Comparison of ENCODE assay signal across 8 mouse cellular contexts in the genomic region with DNA sequence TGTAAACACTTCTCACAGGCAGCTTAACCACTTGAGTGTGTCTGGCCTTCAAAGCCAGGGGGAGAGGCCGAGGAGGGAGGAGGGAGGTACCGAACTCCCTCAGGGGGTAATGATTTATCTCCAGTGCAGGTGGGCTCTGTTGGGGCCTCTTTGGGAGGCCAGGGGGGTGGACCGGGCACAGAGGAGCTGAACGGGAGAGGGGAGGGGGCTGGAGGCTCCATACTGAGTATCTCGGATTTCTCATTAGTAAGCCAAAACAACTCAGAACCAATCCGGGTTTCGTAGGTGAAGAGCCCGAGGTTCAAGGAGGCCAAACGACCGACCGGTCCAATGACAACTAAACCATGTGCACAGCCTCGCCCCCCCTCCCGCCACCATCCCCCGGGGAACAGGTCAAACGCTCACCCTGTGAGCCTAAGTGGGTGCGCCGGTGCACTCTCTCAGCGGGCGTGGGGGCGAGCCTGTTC. TPM values are rescaled to one million over a fixed set of nuclear protein-coding genes. Genes with fewer than 3 reads are reported as not detected.
A peak's percentile ranks its signal among the peaks of the same experiment; 100 is the strongest.
DNase-seq lines count a peak whose midpoint lies in the region; ATAC-seq lines count a peak whose summit lies in the region.
"Had no signal": no experiment of that assay in that cellular context is flagged by ENCODE, and none has a peak within 500 bp of the region (broad histone marks: within the 10 kb centered on the region; RNA-seq: fewer than 3 reads in every experiment).

No protein-coding gene starts in this region.

- no peaks in the 10 kb centered on the region for H3K36me3 ChIP-seq in embryonic facial prominence, embryonic 12.5 days
- H3K36me3 ChIP-seq in intestine, embryonic 16.5 days (ENCODE audit: control insufficient read depth, insufficient read depth, low read length), result no peaks in the 10 kb centered on the region
- no peaks in the 10 kb centered on the region for H3K36me3 ChIP-seq in neural tube, embryonic 11.5 days (ENCODE audit: control insufficient read depth, insufficient read depth, low read length)

- DNase-seq in kidney, postnatal 4 days, result peak; percentile 63 to 71
- DNase-seq in kidney, postnatal 10 days, result no peak
- DNase-seq in neural tube, embryonic 11.5 days (ENCODE audit: low spot score), result no peak
- no peak for DNase-seq in Muller cell, postnatal 12 days (ENCODE audit: inconsistent ontology term)
- no peak for DNase-seq in adrenal gland, postnatal 25 days
- DNase-seq: cerebellum, adult 2 months had no signal

- peak overlapping the region; percentile 4; the same call in 1 of the 2 replicates for H3K4me3 ChIP-seq in embryonic facial prominence, embryonic 12.5 days
- no peak overlapping the region for H3K4me3 ChIP-seq in intestine, embryonic 16.5 days (ENCODE audit: low read length)
- no peak overlapping the region for H3K4me3 ChIP-seq in neural tube, embryonic 11.5 days (ENCODE audit: low read depth, low read length)

- peaks cover 68% of the 10 kb centered on the region for H3K27me3 ChIP-seq in embryonic facial prominence, embryonic 12.5 days
- H3K27me3 ChIP-seq in intestine, embryonic 16.5 days (replicated peaks; ENCODE audit: control insufficient read depth, insufficient read depth, low read length), result peaks cover 58% of the 10 kb centered on the region
- peaks cover 61% of the 10 kb centered on the region for H3K27me3 ChIP-seq in neural tube, embryonic 11.5 days (ENCODE audit: control insufficient read depth, insufficient read depth, low read length)

- H3K4me1 ChIP-seq in embryonic facial prominence, embryonic 12.5 days, result peaks cover 51% of the 10 kb centered on the region
- H3K4me1 ChIP-seq in intestine, embryonic 16.5 days (ENCODE audit: control insufficient read depth, insufficient read depth, low read length), result peaks cover 26% of the 10 kb centered on the region
- peaks cover 12% of the 10 kb centered on the region for H3K4me1 ChIP-seq in neural tube, embryonic 11.5 days (ENCODE audit: control insufficient read depth, insufficient read depth, low read length)

- ATAC-seq in embryonic facial prominence, embryonic 12.5 days (ENCODE audit: insufficient number of reproducible peaks, insufficient read depth, low FRiP score, low TSS enrichment), result 0 out of 2 replicates have a peak, but pooled peaks have one; percentile 20
- peak; percentile 14; the same call in 1 of the 2 replicates for ATAC-seq in intestine, embryonic 16.5 days
- no peak for ATAC-seq in neural tube, embryonic 11.5 days (ENCODE audit: insufficient read depth, low FRiP score, low TSS enrichment)

- H3K4me2 ChIP-seq in embryonic facial prominence, embryonic 12.5 days (replicated peaks), result peak overlapping the region; percentile 47
- peak overlapping the region; percentile 17; the same call in 1 of the 2 replicates for H3K4me2 ChIP-seq in intestine, embryonic 16.5 days (ENCODE audit: low read depth, low read length)
- H3K4me2 ChIP-seq in neural tube, embryonic 11.5 days (ENCODE audit: low read depth), result peak overlapping the region; percentile 32

- WGBS in embryonic facial prominence, embryonic 12.5 days, result 1% methylated on average over 20 of the region's 20 CpGs
- 8% methylated on average over 20 of the region's 20 CpGs for WGBS in intestine, embryonic 16.5 days
- 3% methylated on average over 19 of the region's 20 CpGs for WGBS in neural tube, embryonic 11.5 days

- no peak overlapping the region; the same call in 1 of the 2 replicates for H3K9ac ChIP-seq in embryonic facial prominence, embryonic 12.5 days
- H3K9ac ChIP-seq in intestine, embryonic 16.5 days (ENCODE audit: low read depth, low read length), result 0 out of 2 replicates have a peak overlapping the region, but pooled peaks have one; percentile 37
- no peak overlapping the region; the same call in 1 of the 2 replicates for H3K9ac ChIP-seq in neural tube, embryonic 11.5 days (ENCODE audit: low read length)

- no peak overlapping the region for H3K27ac ChIP-seq in embryonic facial prominence, embryonic 12.5 days
- H3K27ac ChIP-seq in intestine, embryonic 16.5 days (ENCODE audit: low read length), result no peak overlapping the region
- H3K27ac ChIP-seq in neural tube, embryonic 11.5 days (ENCODE audit: low read depth, low read length), result no peak overlapping the region

- no peaks in the 10 kb centered on the region for H3K9me3 ChIP-seq in embryonic facial prominence, embryonic 12.5 days
- H3K9me3 ChIP-seq in intestine, embryonic 16.5 days (ENCODE audit: control insufficient read depth, low read length), result no peaks in the 10 kb centered on the region
- no peaks in the 10 kb centered on the region for H3K9me3 ChIP-seq in neural tube, embryonic 11.5 days (ENCODE audit: control insufficient read depth, low read length)

RNA-seq across cellular contexts. Expression of gene Rspo1, which starts 3.6 kb away (rescaled TPM):
- polyA plus RNA-seq in embryonic facial prominence, embryonic 12.5 days (2016; fragmentation: Nextera tagmentation; extraction: Ambion mirVana), result 7.2 and 11.4 TPM in 2 replicates
- polyA plus RNA-seq in intestine, embryonic 16.5 days (2015; fragmentation: Nextera tagmentation; extraction: Ambion mirVana), result 6.0 and 8.0 TPM in 2 replicates
- 3.9 and 4.2 TPM in 2 replicates for polyA plus RNA-seq in neural tube, embryonic 11.5 days (2014; fragmentation: Nextera tagmentation; extraction: Ambion mirVana)
- total RNA-seq in adrenal gland, postnatal 25 days (2021), result 2.3 and 3.3 TPM in 2 replicates

RNA-seq across cellular contexts. Expression of gene Gnl2, which starts 26.6 kb away (rescaled TPM):
- polyA plus RNA-seq in embryonic facial prominence, embryonic 12.5 days (2016; fragmentation: Nextera tagmentation; extraction: Ambion mirVana), result 101 and 105 TPM in 2 replicates
- 61.8 and 64.6 TPM in 2 replicates for polyA plus RNA-seq in intestine, embryonic 16.5 days (2015; fragmentation: Nextera tagmentation; extraction: Ambion mirVana)
- 86.6 and 88.5 TPM in 2 replicates for polyA plus RNA-seq in neural tube, embryonic 11.5 days (2014; fragmentation: Nextera tagmentation; extraction: Ambion mirVana)
- total RNA-seq in adrenal gland, postnatal 25 days (2021), result 52.7 and 56.7 TPM in 2 replicates

RNA-seq across cellular contexts. Expression of gene Cdca8, which starts 50.7 kb away (rescaled TPM):
- polyA plus RNA-seq in embryonic facial prominence, embryonic 12.5 days (2016; fragmentation: Nextera tagmentation; extraction: Ambion mirVana), result 158 and 176 TPM in 2 replicates
- 105 and 126 TPM in 2 replicates for polyA plus RNA-seq in intestine, embryonic 16.5 days (2015; fragmentation: Nextera tagmentation; extraction: Ambion mirVana)
- polyA plus RNA-seq in neural tube, embryonic 11.5 days (2014; fragmentation: Nextera tagmentation; extraction: Ambion mirVana), result 181 and 186 TPM in 2 replicates
- total RNA-seq in adrenal gland, postnatal 25 days (2021), result 8.4 and 15.2 TPM in 2 replicates

RNA-seq across cellular contexts. Expression of gene 9930104L06Rik, which starts 53.0 kb away (rescaled TPM):
- polyA plus RNA-seq in embryonic facial prominence, embryonic 12.5 days (2016; fragmentation: Nextera tagmentation; extraction: Ambion mirVana), result 19.5 and 20.1 TPM in 2 replicates
- polyA plus RNA-seq in intestine, embryonic 16.5 days (2015; fragmentation: Nextera tagmentation; extraction: Ambion mirVana), result 9.1 and 9.3 TPM in 2 replicates
- polyA plus RNA-seq in neural tube, embryonic 11.5 days (2014; fragmentation: Nextera tagmentation; extraction: Ambion mirVana), result 4.9 and 6.5 TPM in 2 replicates
- total RNA-seq in adrenal gland, postnatal 25 days (2021), result 17.5 and 18.0 TPM in 2 replicates

Comparison
In these comparisons a context has a peak if more than half of its experiments do, and no peak if none do; other contexts are left out.
1. DNase-seq: peak in kidney, postnatal 4 days (2 of 2); none in kidney, postnatal 10 days (single experiment), neural tube, embryonic 11.5 days (single experiment), Muller cell, postnatal 12 days (single experiment) and adrenal gland, postnatal 25 days (single experiment).
2. Peak in every context shown above with its lines, with median percentiles within 50 percentile points of each other: H3K4me2 ChIP-seq.